Mouse (Mus musculus) lung, embryonic 14.5 days (tissue): ENCODE measurements around the gene Nedd8. TPM values are rescaled to one million over a fixed set of nuclear protein-coding genes. Genes with fewer than 3 reads are reported as not detected.

ENCODE experiments used
- ATAC-seq: fragments of 200-750 bp; cut with Nextera tagmentation; 2 replicates; pipeline ENCODE4 v1.8.0; 2017; ENCODE audit warnings: mild to moderate bottlenecking, moderate TSS enrichment, moderate library complexity; ENCODE audit not compliant: insufficient read depth
- DNase-seq: peaks from one replicate; pipeline ENCODE4 v3.0.0-alpha.2; 2015
- H3K27ac ChIP-seq: fragments of 300-500 bp; sonication (generic); 2 replicates; pipeline ENCODE4 v1.5.1; 2014; ENCODE audit warnings: low read depth, mild to moderate bottlenecking, moderate library complexity
- H3K27me3 ChIP-seq: fragments of 300-500 bp; sonication (generic); 2 replicates; pipeline ENCODE4 v1.6.1; 2014; ENCODE audit warnings: low read length, control low read depth; ENCODE audit not compliant: insufficient read depth
- H3K36me3 ChIP-seq: fragments of 300-500 bp; sonication (generic); 2 replicates; pipeline ENCODE4 v1.6.1; 2014; ENCODE audit warnings: control low read depth; ENCODE audit not compliant: insufficient read depth
- H3K4me1 ChIP-seq: fragments of 300-500 bp; sonication (generic); 2 replicates; pipeline ENCODE4 v1.6.1; 2014; ENCODE audit warnings: antibody characterized with exemption, control low read depth; ENCODE audit not compliant: insufficient read depth
- H3K4me2 ChIP-seq: fragments of 300-500 bp; sonication (generic); 2 replicates; pipeline ENCODE4 v1.6.1; 2014; ENCODE audit warnings: mild to moderate bottlenecking
- H3K4me3 ChIP-seq: fragments of 300-500 bp; sonication (generic); 2 replicates; pipeline ENCODE4 v1.5.1; 2014; ENCODE audit warnings: low read depth, low read length
- H3K9ac ChIP-seq: fragments of 300-500 bp; sonication (generic); 2 replicates; pipeline ENCODE4 v1.6.1; 2014
- H3K9me3 ChIP-seq: fragments of 300-500 bp; sonication (generic); 2 replicates; pipeline ENCODE4 v1.6.1; 2016; ENCODE audit warnings: low read depth, low read length, control low read depth
- CTCF ChIP-seq: IDR thresholded peaks from 2 replicates; pipeline ENCODE4 v1.5.1; 2016; ENCODE audit warnings: antibody characterized with exemption, low read depth
- WGBS: fragments of 180-500 bp; shearing (Covaris S2); extraction: QIAGEN DNeasy Blood & Tissue Kit; methylation state at CpG from one replicate; pipeline ENCODE4 v1.1.7; 2014; 5-methylcytosine and 5-hydroxymethylcytosine counted together
- polyA plus RNA-seq: library from polyadenylated mRNA; unstranded; fragments of >200 nt; fragmentation: Nextera tagmentation; extraction: Ambion mirVana; gene quantifications from 2 replicates; pipeline ENCODE4 v1.2.1, GENCODE M21; 2014

The Nedd8 gene
- polyA plus RNA-seq, 1 experiment from 2014 or later = 556 TPM

GRCm38 (mm10) chr14:55713729-55714122 is 41.8 kb upstream of the Nedd8 start, which contains the start of gene Tgm1:
Gene Tgm1, minus strand, starts transcription at chr14:55713926.
- ATAC-seq (peak; percentile 48; the same call in 1 of the 2 replicates), DNase-seq (no peak)
- Histone ChIP-seq H3K9me3 (no peaks in the 10 kb centered on the region), H3K4me3 (0 out of 2 replicates have a peak within 1 kb of the TSS, but pooled peaks have one; percentile 18), H3K9ac (peak within 1 kb of the TSS; percentile 46), H3K36me3 (peaks cover 25% of the 10 kb centered on the region), H3K27ac (peak within 1 kb of the TSS; percentile 38; the same call in 1 of the 2 replicates), H3K27me3 (peaks cover 3% of the 10 kb centered on the region; the same call in 1 of the 2 replicates), H3K4me1 (no peaks in the 10 kb centered on the region), H3K4me2 (peak within 1 kb of the TSS; percentile 59)
- WGBS = 12% methylated on average over 4 of the region's 4 CpGs
- TF ChIP-seq CTCF = no peak

GRCm38 (mm10) chr14:55713007-55713728 is 41.2 kb upstream of the Nedd8 start:
- H3K4me2 ChIP-seq = peak overlapping the region; percentile 59
- peaks cover 20% of the 10 kb centered on the region for H3K36me3 ChIP-seq
- H3K9me3 ChIP-seq = no peaks in the 10 kb centered on the region
- WGBS = 10% methylated on average over 25 of the region's 25 CpGs
- DNase-seq (peak; percentile 62), ATAC-seq (peak; percentile 20; the same call in 1 of the 2 replicates)
- H3K4me3 ChIP-seq = 0 out of 2 replicates have a peak overlapping the region, but pooled peaks have one; percentile 18
- TF ChIP-seq CTCF = no peak
- no peak overlapping the region; the same call in 1 of the 2 replicates for H3K27ac ChIP-seq
- H3K4me1 ChIP-seq = no peaks in the 10 kb centered on the region
- H3K27me3 ChIP-seq = peaks cover 3% of the 10 kb centered on the region; the same call in 1 of the 2 replicates
- peak overlapping the region; percentile 46 for H3K9ac ChIP-seq

DNA sequence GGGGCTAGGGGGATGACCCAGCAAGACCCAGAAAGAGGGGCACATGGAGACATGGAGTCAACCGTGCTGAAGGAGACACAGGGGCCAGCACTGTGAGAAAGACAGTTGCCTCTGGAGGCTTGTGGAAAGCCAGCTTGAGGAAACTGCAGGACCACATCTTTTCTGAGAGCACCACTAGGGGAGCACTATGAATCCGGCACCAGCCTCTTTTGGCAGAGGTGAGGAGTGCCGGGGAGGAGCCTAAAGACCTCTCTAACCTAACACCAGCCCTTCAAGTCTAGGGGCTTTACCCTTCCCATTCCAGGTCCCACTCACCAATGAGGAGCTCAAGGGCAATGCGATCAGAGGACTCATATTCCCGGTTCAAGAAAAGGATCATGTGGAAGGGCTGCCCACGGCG is 39.9 kb upstream of the Nedd8 start:
- H3K36me3 ChIP-seq = peaks cover 9% of the 10 kb centered on the region; the same call in 1 of the 2 replicates
- no peak overlapping the region for H3K4me3 ChIP-seq
- no peak overlapping the region for H3K4me2 ChIP-seq
- no peak overlapping the region for H3K27ac ChIP-seq
- WGBS = 78% methylated on average over 7 of the region's 7 CpGs
- H3K4me1 ChIP-seq = no peaks in the 10 kb centered on the region
- H3K27me3 ChIP-seq = peaks cover 3% of the 10 kb centered on the region; the same call in 1 of the 2 replicates
- DNase-seq (no peak), ATAC-seq (no peak)
- H3K9me3 ChIP-seq = no peaks in the 10 kb centered on the region
- H3K9ac ChIP-seq = no peak overlapping the region
- no peak for TF ChIP-seq CTCF

DNA sequence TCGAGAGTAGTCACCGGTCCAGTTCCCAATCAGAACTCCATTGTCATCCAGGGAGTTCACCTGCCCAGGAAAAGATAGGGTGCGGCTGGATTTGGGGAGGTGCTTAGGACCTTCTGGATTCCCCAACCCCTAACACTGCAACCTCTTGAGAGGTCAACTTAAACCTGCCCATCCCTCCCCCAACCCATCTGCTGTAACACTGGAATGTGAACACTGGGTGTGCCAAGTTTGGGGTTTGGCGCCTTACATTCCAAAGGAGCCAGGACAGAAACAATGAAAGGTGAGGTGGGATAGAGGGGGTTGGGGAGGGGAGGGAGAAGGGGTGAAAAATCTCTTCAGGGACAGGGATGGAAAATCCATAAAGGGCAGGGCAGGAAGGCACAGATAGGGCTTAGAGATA is 37.6 kb upstream of the Nedd8 start:
- H3K4me1 ChIP-seq = no peaks in the 10 kb centered on the region
- H3K4me3 ChIP-seq = no peak overlapping the region
- no peaks in the 10 kb centered on the region for H3K9me3 ChIP-seq
- peaks cover 3% of the 10 kb centered on the region; the same call in 1 of the 2 replicates for H3K27me3 ChIP-seq
- no peak for DNase-seq
- no peaks in the 10 kb centered on the region for H3K36me3 ChIP-seq
- ATAC-seq = no peak
- H3K27ac ChIP-seq = no peak overlapping the region
- no peak overlapping the region for H3K4me2 ChIP-seq
- H3K9ac ChIP-seq = no peak overlapping the region
- WGBS = 77% methylated on average over 4 of the region's 4 CpGs
- TF ChIP-seq CTCF = no peak

- H3K36me3 ChIP-seq = no peaks in the 10 kb centered on the region
- no peak overlapping the region for H3K4me3 ChIP-seq
- no peak overlapping the region for H3K27ac ChIP-seq
- WGBS = 55% methylated on average over 5 of the region's 5 CpGs
- H3K27me3 ChIP-seq = no peaks in the 10 kb centered on the region
- ATAC-seq = no peak
- DNase-seq = no peak
- no peaks in the 10 kb centered on the region for H3K9me3 ChIP-seq
- H3K4me2 ChIP-seq = no peak overlapping the region
- H3K9ac ChIP-seq = no peak overlapping the region
- no peak for TF ChIP-seq CTCF
- no peaks in the 10 kb centered on the region for H3K4me1 ChIP-seq
Observed at GRCm38 (mm10) chr14:55707397-55707796, 35.5 kb upstream of the Nedd8 start.

DNA sequence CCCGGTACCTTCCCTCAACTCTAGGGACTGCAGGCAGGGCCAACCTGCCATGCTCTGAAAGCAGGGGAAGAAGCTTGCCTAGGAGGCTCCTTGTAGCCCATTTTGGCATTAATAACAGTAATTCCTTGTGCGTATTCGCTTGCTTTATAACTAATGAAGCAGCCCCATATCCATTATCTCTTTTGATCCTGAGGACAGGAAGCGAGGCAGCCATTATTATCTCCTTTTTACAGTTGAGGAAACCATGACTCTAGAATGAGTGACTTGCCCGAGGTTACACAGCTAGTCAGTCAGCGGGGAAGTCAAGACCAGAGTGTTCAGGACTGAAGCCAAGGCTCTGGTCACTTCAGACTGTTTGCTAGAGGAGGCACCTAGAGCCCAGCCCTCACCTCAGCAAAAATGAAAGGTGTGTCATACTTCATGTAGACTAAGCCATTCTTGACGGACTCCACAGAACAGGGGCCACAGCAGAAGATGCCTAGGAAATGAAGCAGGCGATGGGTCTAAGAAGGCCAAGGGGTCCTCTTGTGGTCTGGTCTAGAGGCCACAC is 34.2 kb upstream of the Nedd8 start:
- no peaks in the 10 kb centered on the region for H3K36me3 ChIP-seq
- no peaks in the 10 kb centered on the region for H3K9me3 ChIP-seq
- no peaks in the 10 kb centered on the region for H3K27me3 ChIP-seq
- no peak overlapping the region for H3K27ac ChIP-seq
- DNase-seq (no peak), ATAC-seq (no peak)
- WGBS = 80% methylated on average over 8 of the region's 8 CpGs
- no peak overlapping the region for H3K4me3 ChIP-seq
- H3K4me1 ChIP-seq = no peaks in the 10 kb centered on the region
- H3K4me2 ChIP-seq = no peak overlapping the region
- H3K9ac ChIP-seq = no peak overlapping the region
- TF ChIP-seq CTCF = no peak

- DNase-seq (no peak), ATAC-seq (no peak)
- 38% methylated on average over 6 of the region's 6 CpGs for WGBS
- Histone ChIP-seq H3K4me2 (no peak overlapping the region), H3K36me3 (no peaks in the 10 kb centered on the region), H3K27ac (0 out of 2 replicates have a peak overlapping the region, but pooled peaks have one; percentile 1), H3K9ac (no peak overlapping the region), H3K4me1 (no peaks in the 10 kb centered on the region), H3K9me3 (no peaks in the 10 kb centered on the region), H3K27me3 (no peaks in the 10 kb centered on the region), H3K4me3 (no peak overlapping the region)
- TF ChIP-seq CTCF = no peak
Observed at GRCm38 (mm10) chr14:55702761-55703160, 30.8 kb upstream of the Nedd8 start.
